Mouse (Mus musculus) gastrocnemius, adult 2 months (tissue): ENCODE data around the gene Dnttip2. TPM values are rescaled to one million over a fixed set of nuclear protein-coding genes. Genes with fewer than 3 reads are reported as not detected.
A peak's percentile ranks its signal among the peaks of the same experiment; 100 is the strongest.
"Not testable (repeated sequence)": the region's sequence is repeated elsewhere in the genome, so short reads cannot be mapped to it uniquely, and the experiment has no call there.

Source experiments
- DNase-seq: peaks from one replicate; pipeline ENCODE4 v3.0.0; 2022
- H3K27ac ChIP-seq: fragments of 200-600 bp; 2 replicates; pipeline ENCODE4 v1.8.1; 2022; ENCODE audit warnings: mild to moderate bottlenecking
- H3K4me3 ChIP-seq: fragments of 200-600 bp; 2 replicates; pipeline ENCODE4 v1.8.1; 2022; ENCODE audit warnings: mild to moderate bottlenecking, moderate library complexity
- CTCF ChIP-seq: fragments of 200-600 bp; IDR thresholded peaks from 2 replicates; pipeline ENCODE4 v1.8.1; 2022; ENCODE audit warnings: antibody characterized with exemption, mild to moderate bottlenecking, moderate library complexity
- intact Hi-C: fragments of 180-260 bp; cut with DNase I; formaldehyde crosslinking; loops from one replicate; pipeline ENCODE4 v1.15.1; 2025
- long read RNA-seq, 2 experiments: library from polyadenylated mRNA; stranded (forward); transcript quantifications; one replicate each; pipeline ENCODE4 v2.0.0; 2021
- total RNA-seq, 2 experiments: library from RNA; stranded (reverse); gene quantifications; 2 replicates each; pipeline ENCODE4 v1.2.3; 2021

The Dnttip2 gene
- total RNA-seq, result 10 to 100 TPM; 24.9 to 33.9 TPM
- long read RNA-seq, experiment 1, transcript Dnttip2-201 (7 exons, 2,429 nt), result major isoform, 49 of 52 reads
- long read RNA-seq, experiment 1, partial matches to known transcripts, result 2 of 52 reads
- long read RNA-seq, experiment 1, other reads (novel, unspliced or antisense), result 1 of 52 reads
- long read RNA-seq, experiment 2, transcript Dnttip2-201 (7 exons, 2,429 nt), result major isoform, 86 of 89 reads
- long read RNA-seq, experiment 2, partial matches to known transcripts, result 1 of 89 reads
- long read RNA-seq, experiment 2, other reads (novel, unspliced or antisense), result 1 of 89 reads

- H3K4me3 ChIP-seq, result peak within 1 kb of the TSS; percentile 99
- H3K27ac ChIP-seq, result peak within 1 kb of the TSS; percentile 96
- no peak for TF ChIP-seq CTCF
- intact Hi-C loops, result no loop called here
- DNase-seq, result peak; percentile 96
These were observed at the start of gene Dnttip2 for GRCm38 (mm10) chr3:122274241-122275024. Dnttip2 (plus strand) TSS chr3:122274388.

DNA sequence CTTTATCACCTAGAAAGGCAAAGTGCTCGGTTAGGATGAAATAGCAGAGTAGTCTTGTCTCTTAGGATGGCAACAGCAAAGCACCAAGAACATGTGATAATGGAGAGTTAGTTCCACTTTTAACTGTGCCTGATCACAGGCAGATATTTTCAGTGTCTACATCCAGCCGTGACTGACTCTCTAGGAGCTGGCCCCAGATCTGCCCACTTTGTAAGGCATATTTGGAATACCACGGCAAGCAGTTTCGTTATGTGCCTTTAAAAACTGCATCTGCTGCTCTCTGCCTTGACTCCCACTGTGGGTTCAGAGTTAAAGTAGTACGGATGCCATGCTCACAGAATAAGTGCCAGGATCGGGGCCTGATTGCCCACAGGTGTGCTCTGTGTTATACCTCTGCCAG is 47.2 kb upstream of the Dnttip2 start:
- not testable (repeated sequence) for DNase-seq, H3K27ac ChIP-seq, H3K4me3 ChIP-seq
- intact Hi-C loops, result loop anchor here (1.0 kb wide), 1 partner anchor 12 kb away; no protein-coding TSS in a partner anchor

DNA sequence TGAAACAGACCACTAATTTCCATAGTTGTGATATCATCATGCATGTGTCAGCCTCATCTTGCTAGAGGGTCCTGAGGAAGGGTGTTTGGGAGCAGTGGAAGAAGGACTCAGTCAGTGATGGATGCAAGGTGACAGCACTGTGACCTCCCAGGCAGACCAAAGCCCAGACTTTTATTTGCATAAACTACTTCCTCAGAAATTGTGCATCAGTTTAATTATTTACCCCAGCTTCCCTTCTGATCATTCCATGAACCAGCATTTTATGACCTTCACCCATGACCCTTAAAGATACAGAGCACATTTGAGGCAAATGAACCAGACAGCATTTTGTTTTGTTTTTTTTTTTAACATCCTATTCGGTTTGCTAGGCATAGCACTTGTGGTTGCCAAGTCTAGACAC is 38.4 kb upstream of the Dnttip2 start:
- no peak for DNase-seq
- H3K27ac ChIP-seq, result no peak overlapping the region
- H3K4me3 ChIP-seq, result no peak overlapping the region
- intact Hi-C loops, result no loop called here
- no peak for TF ChIP-seq CTCF

DNA sequence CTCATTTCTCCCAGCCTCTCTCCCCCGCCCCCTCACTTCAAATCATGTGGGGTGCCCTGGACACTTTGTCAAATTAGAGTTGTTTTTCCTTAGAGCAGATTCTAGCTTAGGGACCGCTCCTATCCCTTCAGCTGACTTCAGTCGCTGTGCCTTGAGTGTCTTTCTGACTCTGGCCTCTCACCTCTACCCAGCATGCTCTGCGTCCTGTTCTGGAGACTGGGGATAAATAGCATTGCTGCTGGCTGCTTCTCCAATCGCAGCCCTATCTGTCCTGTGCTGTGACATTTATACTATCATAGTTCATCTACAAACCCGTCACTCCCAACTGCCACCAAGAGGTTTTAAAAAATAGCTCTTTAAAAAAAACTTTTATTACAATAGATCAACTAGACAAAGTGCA is 31.3 kb upstream of the Dnttip2 start:
- intact Hi-C loops, result no loop called here
- H3K4me3 ChIP-seq, result no peak overlapping the region

GRCm38 (mm10) chr3:122243416-122244167 is 30.6 kb upstream of the Dnttip2 start:
- intact Hi-C loops, result no loop called here
- Histone ChIP-seq H3K4me3 (no peak overlapping the region), H3K27ac (no peak overlapping the region)
- no peak for DNase-seq
- TF ChIP-seq CTCF, result no peak

More for the DNA sequence above, 31.3 kb upstream of the Dnttip2 start:
- TF ChIP-seq CTCF, result no peak
- no peak for DNase-seq
- H3K27ac ChIP-seq, result no peak overlapping the region

DNA sequence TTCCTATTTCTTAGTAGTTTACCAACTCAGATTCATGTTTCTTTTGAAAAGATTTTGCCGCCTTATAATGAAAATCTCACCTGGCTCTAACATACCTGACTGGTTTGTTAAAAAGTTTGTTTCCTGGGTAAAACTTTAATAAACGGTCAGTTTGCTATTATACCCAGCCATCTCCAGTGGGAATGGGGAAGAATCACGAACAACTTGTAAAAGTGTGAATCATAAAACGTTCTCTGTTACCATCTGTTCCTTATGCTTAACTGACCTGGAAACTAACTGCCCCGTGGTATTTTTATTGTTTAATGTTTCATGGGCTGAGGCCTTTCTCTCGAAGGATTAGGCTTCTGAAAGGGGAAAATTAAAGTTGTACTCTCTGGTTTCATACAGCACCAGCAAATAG is 29.4 kb upstream of the Dnttip2 start:
- intact Hi-C loops, result loop anchor here (5.0 kb wide), 1 partner anchor 48 kb away; the partner anchor contains the start of gene Bcar3
- no peak for TF ChIP-seq CTCF
- peak overlapping the region; percentile 38 for H3K27ac ChIP-seq
- no peak for DNase-seq
- peak overlapping the region; percentile 63 for H3K4me3 ChIP-seq

DNA sequence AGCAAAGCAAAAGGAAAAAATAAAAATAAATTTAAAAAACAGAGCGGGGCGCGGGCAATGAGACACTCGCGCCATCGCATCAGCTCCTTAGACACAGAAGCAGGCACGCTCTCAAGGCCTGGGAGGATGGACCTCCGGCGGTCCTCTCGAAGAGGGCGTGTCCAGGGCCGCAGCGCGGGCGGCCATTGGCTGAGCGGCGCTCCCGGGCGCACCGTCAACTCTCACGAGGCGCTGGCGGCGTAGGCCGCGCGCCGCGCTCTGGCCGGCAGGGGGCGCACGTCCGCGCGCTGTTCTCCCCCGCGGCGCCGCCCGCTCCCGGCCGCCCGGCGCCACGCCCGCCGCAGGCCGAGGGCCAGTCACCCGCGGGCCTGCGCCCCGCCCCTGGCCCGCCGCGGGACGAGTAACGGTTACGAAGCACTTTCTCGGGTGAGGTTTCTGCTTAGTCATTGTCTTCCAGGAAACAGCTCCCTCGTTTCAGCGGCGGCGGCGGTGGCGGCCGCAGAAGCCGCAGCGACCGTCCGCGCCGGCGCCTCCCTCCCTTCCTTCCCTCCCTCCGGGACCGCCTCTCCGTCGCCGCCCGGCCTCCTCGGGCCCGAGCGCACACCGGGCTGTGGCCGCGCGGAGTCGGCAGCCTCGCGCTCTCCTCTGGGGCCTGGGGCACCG is 28.8 kb upstream of the Dnttip2 start, which contains the start of gene Gclm:
Gclm (plus strand) TSS at position 343 of the 663 bp plus-strand sequence.
- intact Hi-C loops, result loop anchor here (5.0 kb wide), 1 partner anchor 47 kb away; the partner anchor contains the start of gene Bcar3
- peak; percentile 96 for DNase-seq
- peak within 1 kb of the TSS; percentile 90 for H3K27ac ChIP-seq
- peak; percentile 72 for TF ChIP-seq CTCF
- peak within 1 kb of the TSS; percentile 79 for H3K4me3 ChIP-seq

- Histone ChIP-seq H3K27ac (peak overlapping the region; percentile 90), H3K4me3 (peak overlapping the region; percentile 79)
- intact Hi-C loops, result loop anchor here (5.0 kb wide), 1 partner anchor 46 kb away; the partner anchor contains the start of gene Bcar3
- peak; percentile 38 for TF ChIP-seq CTCF
- DNase-seq, result peak; percentile 72
These were observed 28.3 kb upstream of the Dnttip2 start for GRCm38 (mm10) chr3:122245878-122246332.

DNA sequence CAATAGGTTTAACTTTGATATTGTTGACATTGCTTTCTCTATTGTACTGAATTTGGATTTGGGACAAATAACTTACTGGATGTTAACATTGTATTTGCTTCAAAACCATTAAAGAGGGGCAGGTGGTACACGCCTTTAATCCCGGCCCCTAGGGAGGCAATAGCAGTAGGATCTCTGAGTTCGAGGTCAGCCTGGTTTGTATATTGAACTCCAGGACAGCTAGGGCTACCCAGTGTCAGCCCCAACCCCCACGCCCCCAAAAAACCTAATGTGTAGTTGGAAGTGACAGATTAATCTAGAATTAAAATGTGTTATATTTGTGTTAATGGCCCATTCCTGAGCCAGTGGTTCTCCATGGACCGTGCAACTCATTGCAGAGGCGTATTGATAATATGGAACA is 27.8 kb upstream of the Dnttip2 start:
- Histone ChIP-seq H3K4me3 (peak overlapping the region; percentile 79), H3K27ac (peak overlapping the region; percentile 90)
- DNase-seq, result no peak
- TF ChIP-seq CTCF, result no peak
- intact Hi-C loops, result loop anchor here (5.0 kb wide), 1 partner anchor 46 kb away; the partner anchor contains the start of gene Bcar3

DNA sequence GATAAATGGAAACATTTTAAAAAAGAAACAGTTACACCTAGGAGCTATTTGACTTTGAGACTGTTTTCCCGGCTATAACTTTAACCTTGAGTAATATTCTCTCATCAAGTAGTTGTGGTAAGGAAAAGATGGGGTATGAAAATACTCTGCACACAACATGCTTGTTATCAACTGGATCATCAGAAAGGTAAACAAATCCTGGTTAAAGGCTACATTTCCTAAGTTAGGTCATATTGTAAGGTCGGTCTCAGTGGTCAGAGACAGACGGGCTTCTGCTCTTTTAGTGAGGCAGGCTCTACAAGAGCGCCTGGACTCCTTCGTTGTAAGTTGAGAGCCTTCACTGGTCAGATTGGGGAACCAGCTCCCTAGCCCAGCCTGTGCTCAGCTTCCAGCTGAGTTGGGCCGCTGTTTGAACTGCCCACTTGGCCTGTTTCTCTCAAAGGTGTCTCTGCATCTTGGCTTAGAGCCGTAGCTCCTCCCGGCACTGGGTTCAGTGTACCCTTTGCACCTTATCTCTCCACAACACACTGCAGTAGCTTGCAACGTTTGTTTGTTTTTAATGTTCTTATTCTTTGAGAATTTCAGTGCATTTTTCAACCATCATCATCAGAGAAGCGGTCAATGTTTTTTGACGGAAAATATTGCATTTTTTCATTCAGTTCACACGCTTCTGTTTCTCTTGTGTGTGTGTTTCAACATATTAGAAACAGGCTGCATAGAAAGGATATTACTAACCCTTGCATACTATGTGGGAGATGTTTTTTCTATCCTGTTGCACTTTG is 27.0 kb upstream of the Dnttip2 start:
- Histone ChIP-seq H3K27ac (no peak overlapping the region), H3K4me3 (peak overlapping the region; percentile 79; the same call in 1 of the 2 replicates)
- intact Hi-C loops, result loop anchor here (1.0 to 5.0 kb wide), 2 partner anchors 25 to 45 kb away; partner anchors contain the start of gene Bcar3
- no peak for TF ChIP-seq CTCF
- no peak for DNase-seq

- no peak overlapping the region for H3K27ac ChIP-seq
- no peak for DNase-seq
- H3K4me3 ChIP-seq, result no peak overlapping the region
- intact Hi-C loops, result loop anchor here (1.0 to 5.0 kb wide), 2 partner anchors 25 to 45 kb away; partner anchors contain the start of gene Bcar3
- TF ChIP-seq CTCF, result no peak
These were observed 26.5 kb upstream of the Dnttip2 start for GRCm38 (mm10) chr3:122247768-122248100.
